Mouse (Mus musculus): ENCODE results near the gene Cd6. TPM values are rescaled to one million over a fixed set of nuclear protein-coding genes. Genes with fewer than 3 reads are reported as not detected.
A peak's percentile ranks its signal among the peaks of the same experiment; 100 is the strongest.

Gene Cd6
- polyA plus RNA-seq, 1 experiment = 41.0 TPM

- DNase-seq (ENCODE audit: low read depth in 1 of 2, low spot score in 2 of 2) = peak in 1 of 2 experiments; percentile 18
- H3K27ac ChIP-seq (ENCODE audit: insufficient read depth, low read length) = no peak overlapping the region
- 48% methylated on average over 9 of the region's 9 CpGs for WGBS
- no peak overlapping the region for H3K4me3 ChIP-seq (ENCODE audit: extremely low read depth, insufficient read depth, insufficient read length)
- TF ChIP-seq CTCF (IDR thresholded peaks at IDR 0.05; ENCODE audit: extremely low read depth, insufficient read depth, insufficient read length, insufficient replicate concordance) = no peak
- TF ChIP-seq POLR2A (IDR thresholded peaks at IDR 0.05; ENCODE audit: low read depth, low read length) = no peak
- H3K27me3 ChIP-seq (ENCODE audit: control insufficient read depth, insufficient read depth, low read length) = no peaks in the 10 kb centered on the region
- peaks cover 27% of the 10 kb centered on the region; the same call in 1 of the 2 replicates for H3K4me1 ChIP-seq (ENCODE audit: control insufficient read depth, insufficient read depth, insufficient read length)
- H3K36me3 ChIP-seq (ENCODE audit: control insufficient read depth, insufficient read depth, low read length) = no peaks in the 10 kb centered on the region
Measured at GRCm38 (mm10) chr19:10790323-10790722, 39.5 kb downstream of the Cd6 start.

GRCm38 (mm10) chr19:10788242-10788641, 41.6 kb downstream of the Cd6 start:
- Histone ChIP-seq H3K4me1 (ENCODE audit: control insufficient read depth, insufficient read depth, insufficient read length) (peaks cover 31% of the 10 kb centered on the region; the same call in 1 of the 2 replicates), H3K27ac (ENCODE audit: insufficient read depth, low read length) (peak overlapping the region; percentile 71), H3K4me3 (ENCODE audit: extremely low read depth, insufficient read depth, insufficient read length) (no peak overlapping the region), H3K36me3 (ENCODE audit: control insufficient read depth, insufficient read depth, low read length) (no peaks in the 10 kb centered on the region), H3K27me3 (ENCODE audit: control insufficient read depth, insufficient read depth, low read length) (no peaks in the 10 kb centered on the region)
- peak in 1 of 2 experiments; percentile 20 for DNase-seq (ENCODE audit: low read depth in 1 of 2, low spot score in 2 of 2)
- no peak for TF ChIP-seq CTCF (IDR thresholded peaks at IDR 0.05; ENCODE audit: extremely low read depth, insufficient read depth, insufficient read length, insufficient replicate concordance)
- whole genome bisulfite sequencing = 34% methylated on average over 9 of the region's 9 CpGs

- TF ChIP-seq CTCF (IDR thresholded peaks at IDR 0.05; ENCODE audit: extremely low read depth, insufficient read depth, insufficient read length, insufficient replicate concordance) (no peak), POLR2A (IDR thresholded peaks at IDR 0.05; ENCODE audit: low read depth, low read length) (no peak)
Measured at GRCm38 (mm10) chr19:10787406-10787805, 42.5 kb downstream of the Cd6 start.

DNA sequence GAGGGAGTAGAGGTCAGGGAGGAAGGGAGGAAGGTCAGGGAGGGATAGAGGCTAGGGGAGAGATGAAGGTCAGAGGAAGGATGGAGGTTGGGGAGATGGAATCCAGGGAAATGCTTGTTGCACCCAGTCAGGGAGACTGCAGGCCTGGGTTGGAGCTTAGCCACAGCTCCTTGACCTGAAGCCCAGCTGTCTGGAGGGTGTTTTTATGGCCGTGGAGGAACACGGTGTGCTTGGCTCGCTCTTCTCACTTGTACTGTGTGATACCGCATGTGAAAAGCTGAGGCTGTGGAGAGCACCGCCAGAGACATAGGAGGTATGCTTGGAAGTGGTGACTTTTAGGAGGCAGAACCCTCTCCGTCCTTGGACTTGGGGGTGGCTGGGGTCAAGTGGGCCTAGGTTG, 43.1 kb downstream of the Cd6 start:
- Histone ChIP-seq H3K4me3 (ENCODE audit: extremely low read depth, insufficient read depth, insufficient read length) (no peak overlapping the region), H3K36me3 (ENCODE audit: control insufficient read depth, insufficient read depth, low read length) (no peaks in the 10 kb centered on the region), H3K27ac (ENCODE audit: insufficient read depth, low read length) (peak overlapping the region; percentile 48), H3K4me1 (ENCODE audit: control insufficient read depth, insufficient read depth, insufficient read length) (peaks cover 34% of the 10 kb centered on the region; the same call in 1 of the 2 replicates), H3K27me3 (ENCODE audit: control insufficient read depth, insufficient read depth, low read length) (no peaks in the 10 kb centered on the region)
- no peak for DNase-seq (ENCODE audit: low read depth in 1 of 2, low spot score in 2 of 2)
- WGBS = 81% methylated on average over 6 of the region's 6 CpGs
- TF ChIP-seq CTCF (IDR thresholded peaks at IDR 0.05; ENCODE audit: extremely low read depth, insufficient read depth, insufficient read length, insufficient replicate concordance) = no peak
- no peak for TF ChIP-seq POLR2A (IDR thresholded peaks at IDR 0.05; ENCODE audit: low read depth, low read length)

More at GRCm38 (mm10) chr19:10787406-10787805, 42.5 kb downstream of the Cd6 start:
- H3K4me1 ChIP-seq (ENCODE audit: control insufficient read depth, insufficient read depth, insufficient read length) = peaks cover 34% of the 10 kb centered on the region; the same call in 1 of the 2 replicates
- no peaks in the 10 kb centered on the region for H3K27me3 ChIP-seq (ENCODE audit: control insufficient read depth, insufficient read depth, low read length)
- H3K27ac ChIP-seq (ENCODE audit: insufficient read depth, low read length) = peak overlapping the region; percentile 71
- 29% methylated on average over 4 of the region's 4 CpGs for WGBS
- H3K4me3 ChIP-seq (ENCODE audit: extremely low read depth, insufficient read depth, insufficient read length) = no peak overlapping the region
- no peaks in the 10 kb centered on the region for H3K36me3 ChIP-seq (ENCODE audit: control insufficient read depth, insufficient read depth, low read length)
- DNase-seq (ENCODE audit: low read depth in 1 of 2, low spot score in 2 of 2) = peak; percentile 28 to 36

DNA sequence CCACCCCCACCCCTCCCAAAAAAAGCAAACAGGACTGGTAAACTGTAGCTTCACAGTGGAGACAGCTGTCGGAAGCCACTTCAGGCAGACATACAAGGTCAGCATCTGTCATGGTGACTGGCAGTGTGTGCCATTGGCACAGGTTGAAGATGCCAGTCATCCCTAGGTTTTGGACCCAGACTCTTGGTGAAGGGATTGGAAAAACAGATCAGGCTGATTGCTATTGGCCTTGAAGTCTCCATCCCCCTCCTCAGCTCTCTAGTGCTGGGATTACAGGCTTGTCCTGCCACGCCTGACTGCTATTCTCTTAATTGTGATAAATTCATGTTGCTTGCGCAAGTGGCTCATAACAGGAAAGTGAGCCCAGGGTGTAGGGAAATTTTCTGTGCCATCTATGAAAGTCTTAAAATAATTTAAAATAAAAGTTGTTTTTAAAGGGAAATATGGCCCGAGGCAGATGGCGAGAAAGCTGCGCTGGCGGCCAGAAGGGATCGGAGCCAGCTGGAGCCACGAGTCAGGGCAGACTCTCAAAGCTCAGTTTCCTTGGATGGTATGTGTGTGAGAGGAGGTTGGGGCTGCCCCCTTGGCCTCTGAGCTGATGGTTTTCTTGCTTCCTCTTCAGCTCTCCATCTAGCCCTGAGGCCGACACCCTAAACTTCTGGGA, 44.9 kb downstream of the Cd6 start:
- Histone ChIP-seq H3K4me3 (ENCODE audit: extremely low read depth, insufficient read depth, insufficient read length) (no peak overlapping the region), H3K27ac (ENCODE audit: insufficient read depth, low read length) (no peak overlapping the region), H3K27me3 (ENCODE audit: control insufficient read depth, insufficient read depth, low read length) (no peaks in the 10 kb centered on the region), H3K36me3 (ENCODE audit: control insufficient read depth, insufficient read depth, low read length) (no peaks in the 10 kb centered on the region), H3K4me1 (ENCODE audit: control insufficient read depth, insufficient read depth, insufficient read length) (peaks cover 31% of the 10 kb centered on the region; the same call in 1 of the 2 replicates)
- no peak for DNase-seq (ENCODE audit: low read depth in 1 of 2, low spot score in 2 of 2)
- TF ChIP-seq CTCF (IDR thresholded peaks at IDR 0.05; ENCODE audit: extremely low read depth, insufficient read depth, insufficient read length, insufficient replicate concordance) = no peak
- no peak for TF ChIP-seq POLR2A (IDR thresholded peaks at IDR 0.05; ENCODE audit: low read depth, low read length)
- 84% methylated on average over 10 of the region's 10 CpGs for WGBS

DNA sequence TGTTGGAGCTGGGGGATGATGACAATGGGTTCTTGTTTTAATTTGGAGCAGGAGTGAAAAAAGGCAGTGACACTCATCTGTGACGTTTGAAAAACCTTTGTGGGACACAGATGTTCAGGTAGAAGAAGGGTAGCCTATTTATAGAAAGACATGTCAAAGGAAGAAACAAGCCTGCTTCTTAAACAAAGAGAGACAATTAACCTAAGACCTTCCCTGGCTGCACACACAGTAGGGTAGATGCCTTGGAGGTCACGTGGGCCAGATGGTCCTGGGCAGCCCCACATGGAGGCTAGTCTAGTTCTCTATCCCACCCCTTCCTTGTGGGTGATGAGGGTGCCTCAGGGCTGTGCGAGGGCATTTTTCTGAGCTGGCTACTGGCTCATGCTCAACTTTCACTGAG, 45.8 kb downstream of the Cd6 start:
- Histone ChIP-seq H3K4me1 (ENCODE audit: control insufficient read depth, insufficient read depth, insufficient read length) (peaks cover 29% of the 10 kb centered on the region; the same call in 1 of the 2 replicates), H3K27ac (ENCODE audit: insufficient read depth, low read length) (peak overlapping the region; percentile 26), H3K36me3 (ENCODE audit: control insufficient read depth, insufficient read depth, low read length) (no peaks in the 10 kb centered on the region), H3K27me3 (ENCODE audit: control insufficient read depth, insufficient read depth, low read length) (no peaks in the 10 kb centered on the region), H3K4me3 (ENCODE audit: extremely low read depth, insufficient read depth, insufficient read length) (no peak overlapping the region)
- DNase-seq (ENCODE audit: low read depth in 1 of 2, low spot score in 2 of 2) = no peak
- 37% methylated on average over 3 of the region's 3 CpGs for WGBS
- TF ChIP-seq CTCF (IDR thresholded peaks at IDR 0.05; ENCODE audit: extremely low read depth, insufficient read depth, insufficient read length, insufficient replicate concordance) (no peak), POLR2A (IDR thresholded peaks at IDR 0.05; ENCODE audit: low read depth, low read length) (no peak)

- H3K27me3 ChIP-seq (ENCODE audit: control insufficient read depth, insufficient read depth, low read length) = no peaks in the 10 kb centered on the region
- TF ChIP-seq POLR2A (IDR thresholded peaks at IDR 0.05; ENCODE audit: low read depth, low read length) (no peak), CTCF (IDR thresholded peaks at IDR 0.05; ENCODE audit: extremely low read depth, insufficient read depth, insufficient read length, insufficient replicate concordance) (no peak)
- H3K27ac ChIP-seq (ENCODE audit: insufficient read depth, low read length) = peak overlapping the region; percentile 24; the same call in 1 of the 2 replicates
- peaks cover 22% of the 10 kb centered on the region; the same call in 1 of the 2 replicates for H3K4me1 ChIP-seq (ENCODE audit: control insufficient read depth, insufficient read depth, insufficient read length)
- no peaks in the 10 kb centered on the region for H3K36me3 ChIP-seq (ENCODE audit: control insufficient read depth, insufficient read depth, low read length)
- DNase-seq (ENCODE audit: low read depth in 1 of 2, low spot score in 2 of 2) = no peak
- WGBS = 55% methylated on average over 4 of the region's 4 CpGs
- H3K4me3 ChIP-seq (ENCODE audit: extremely low read depth, insufficient read depth, insufficient read length) = no peak overlapping the region
Measured at GRCm38 (mm10) chr19:10783168-10783567, 46.7 kb downstream of the Cd6 start.
